Mouse (Mus musculus) megakaryocyte, embryonic 14.5 days (primary cell): ENCODE measurements around the gene Il11. TPM values are rescaled to one million over a fixed set of nuclear protein-coding genes. Genes with fewer than 3 reads are reported as not detected.
A peak's percentile ranks its signal among the peaks of the same experiment; 100 is the strongest.
"Not testable (repeated sequence)": the region's sequence is repeated elsewhere in the genome, so short reads cannot be mapped to it uniquely, and the experiment has no call there.

Experiments
- H3K27me3 ChIP-seq: replicated peaks from 2 replicates; pipeline ENCODE3; 2012; ENCODE audit warnings: inconsistent platforms
- H3K36me3 ChIP-seq: replicated peaks from 2 replicates; pipeline ENCODE3; 2012; ENCODE audit warnings: low read length, inconsistent platforms, mixed read lengths
- H3K4me1 ChIP-seq: 2 replicates; pipeline ENCODE4 v1.6.1; 2012; ENCODE audit warnings: inconsistent platforms
- H3K4me3 ChIP-seq: replicated peaks from 2 replicates; pipeline ENCODE3; 2012; ENCODE audit warnings: moderate library complexity, mild to moderate bottlenecking, inconsistent platforms
- H3K9me3 ChIP-seq: 2 replicates; pipeline ENCODE4 v1.6.1; 2012; ENCODE audit warnings: inconsistent platforms
- FLI1 ChIP-seq: IDR thresholded peaks from 2 replicates; pipeline ENCODE4 v1.6.1; 2012; ENCODE audit warnings: low read length, inconsistent platforms, mixed read lengths
- GATA1 ChIP-seq: IDR thresholded peaks from 3 replicates; pipeline ENCODE4 v1.6.1; 2012; ENCODE audit warnings: mixed read lengths, low read length, inconsistent platforms, borderline replicate concordance
- polyA plus RNA-seq: library from polyadenylated mRNA; stranded (reverse); fragments of >175 nt; gene quantifications from 2 replicates; pipeline ENCODE4 v1.2.3, GENCODE M21; 2012; ENCODE audit warnings: low replicate concordance; ENCODE audit not compliant: insufficient read depth

The Il11 gene
- 0.26 and 1.9 TPM in 2 replicates for polyA plus RNA-seq

DNA sequence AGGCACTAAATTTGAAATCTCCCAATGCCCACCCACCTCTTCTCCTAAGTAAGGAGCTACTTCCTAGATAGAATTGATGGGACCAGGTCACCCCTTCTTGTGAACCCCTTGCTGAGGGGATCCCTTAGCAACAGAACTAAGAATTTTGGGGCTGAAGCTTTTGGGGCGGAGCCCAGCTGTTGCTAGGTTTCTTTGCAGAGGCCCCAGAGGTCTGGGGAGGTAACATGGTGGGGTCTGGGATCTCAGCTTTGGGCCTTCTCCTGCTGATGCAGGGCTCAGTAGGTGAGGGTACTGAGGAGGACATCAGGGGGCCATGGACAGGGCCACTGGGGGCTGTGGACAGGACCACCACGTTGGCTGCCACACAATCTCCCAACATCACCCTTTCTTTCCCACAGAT lies at the start of gene Il11, which contains the start of gene Tmem190:
Gene Il11, minus strand, starts transcription at position 101 of the 400 bp plus-strand sequence.
Gene Tmem190, plus strand, starts transcription at position 179 of the 400 bp plus-strand sequence.
- H3K4me1 ChIP-seq = peaks cover 98% of the 10 kb centered on the region
- H3K36me3 ChIP-seq = peaks cover 3% of the 10 kb centered on the region
- no peaks in the 10 kb centered on the region for H3K9me3 ChIP-seq
- peak within 1 kb of the TSS; percentile 79 for H3K4me3 ChIP-seq
- H3K27me3 ChIP-seq = peaks cover 7% of the 10 kb centered on the region
- no peak for TF ChIP-seq GATA1
- no peak for TF ChIP-seq FLI1

DNA sequence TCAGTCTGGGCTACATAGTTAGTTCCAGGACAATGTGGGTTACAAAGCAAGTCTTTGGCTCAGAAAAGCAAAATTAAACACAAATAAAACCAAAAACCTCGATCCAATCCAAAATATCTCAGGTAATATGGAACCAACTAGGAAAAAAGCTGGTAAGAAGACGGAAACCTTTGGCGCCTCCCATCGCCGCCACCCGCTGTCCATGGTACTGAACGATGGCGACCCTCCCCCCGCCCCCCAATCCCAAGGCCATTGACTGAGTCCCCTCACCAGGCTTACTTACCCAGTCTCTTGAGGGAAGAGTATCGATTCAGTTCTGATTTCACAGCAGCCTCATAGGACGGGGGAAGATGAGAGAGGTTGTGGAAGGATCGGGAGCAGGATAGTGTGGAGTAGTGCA lies 47.8 kb upstream of the Il11 start:
- Histone ChIP-seq H3K4me1 (peaks cover 10% of the 10 kb centered on the region), H3K9me3 (peaks cover 4% of the 10 kb centered on the region; the same call in 1 of the 2 replicates), H3K4me3 (no peak overlapping the region), H3K36me3 (no peaks in the 10 kb centered on the region), H3K27me3 (peaks cover 79% of the 10 kb centered on the region)
- TF ChIP-seq GATA1 (no peak), FLI1 (no peak)

DNA sequence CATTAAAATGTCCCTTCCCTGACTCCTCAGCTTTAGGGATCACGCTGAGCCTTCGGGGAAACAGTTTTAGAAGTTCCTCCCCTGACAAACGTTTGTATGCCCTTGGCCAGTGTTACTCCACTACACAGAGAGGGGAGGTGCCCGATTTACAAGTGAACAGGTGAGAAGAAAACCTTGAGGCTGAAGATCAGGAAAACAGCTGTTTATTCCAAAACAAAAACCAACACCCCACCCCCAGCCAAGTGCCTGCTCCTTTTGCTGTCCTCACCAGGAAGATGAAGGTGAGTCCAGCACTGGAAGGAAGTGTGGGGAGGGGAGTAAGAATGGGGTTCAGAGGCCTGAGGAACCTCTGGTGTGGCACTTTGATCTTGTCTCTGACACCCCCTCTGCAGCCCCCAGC lies 42.7 kb upstream of the Il11 start:
- Histone ChIP-seq H3K4me1 (peaks cover 16% of the 10 kb centered on the region), H3K27me3 (peaks cover 60% of the 10 kb centered on the region), H3K36me3 (no peaks in the 10 kb centered on the region), H3K4me3 (no peak overlapping the region), H3K9me3 (no peaks in the 10 kb centered on the region)
- no peak for TF ChIP-seq GATA1

DNA sequence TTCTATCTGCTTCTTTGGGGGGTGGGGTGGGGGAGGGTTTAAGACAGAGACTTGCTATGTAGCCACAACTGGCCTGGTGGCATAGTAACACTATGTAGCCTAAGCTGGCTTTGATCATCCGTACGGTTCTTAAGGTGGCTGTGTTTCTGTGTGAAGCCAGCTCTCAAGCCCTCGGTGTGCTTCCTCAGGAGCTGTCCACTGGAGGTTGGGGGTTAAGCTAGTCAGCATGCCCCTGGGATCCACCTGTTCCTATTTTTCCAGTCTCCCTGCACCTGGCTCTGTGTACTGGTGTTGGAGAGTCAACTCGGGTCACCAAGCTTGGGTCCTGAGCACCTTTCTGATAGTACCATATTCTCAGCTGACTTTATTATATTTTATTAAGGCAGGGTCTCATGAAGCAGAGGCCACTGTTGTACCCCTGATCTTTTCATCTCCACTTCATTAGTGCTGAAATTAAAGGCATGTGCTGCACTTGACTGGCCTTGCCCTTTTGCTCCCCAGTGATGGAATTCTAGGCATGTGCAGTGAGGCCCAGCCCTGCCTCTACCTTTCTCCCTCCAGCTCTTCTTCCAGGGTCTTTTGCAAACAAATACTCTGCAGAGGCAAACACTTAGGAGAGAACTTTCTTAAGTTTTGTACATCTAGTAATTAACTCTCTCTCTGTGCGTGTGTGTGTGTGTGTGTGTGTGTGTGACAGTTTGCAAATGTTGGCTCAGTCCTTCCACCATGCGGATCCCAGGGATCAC lies 39.7 kb upstream of the Il11 start:
- Histone ChIP-seq H3K27me3 (peaks cover 37% of the 10 kb centered on the region), H3K9me3 (no peaks in the 10 kb centered on the region), H3K4me1 (peaks cover 23% of the 10 kb centered on the region), H3K36me3 (no peaks in the 10 kb centered on the region), H3K4me3 (no peak overlapping the region)
- TF ChIP-seq GATA1 = no peak
- no peak for TF ChIP-seq FLI1

DNA sequence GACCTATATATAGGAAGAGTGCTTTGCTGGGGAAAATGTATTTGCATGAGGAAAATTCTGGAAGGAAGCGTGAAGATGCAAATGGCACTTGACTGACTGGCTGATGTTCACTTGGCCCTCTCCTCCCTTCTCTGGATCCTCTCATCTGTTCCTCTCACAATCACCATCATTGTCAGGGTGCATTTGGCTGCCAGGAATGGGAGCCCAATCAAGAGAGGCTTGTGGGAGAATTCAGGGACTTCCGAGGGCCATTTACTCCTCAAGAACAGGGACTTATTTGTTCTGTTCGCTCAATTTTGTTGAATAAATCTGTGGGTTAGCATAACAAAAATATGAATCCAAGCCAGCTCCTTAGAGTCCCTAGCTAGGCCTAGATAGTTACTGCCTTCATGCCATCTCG lies 39.0 kb upstream of the Il11 start:
- H3K4me3 ChIP-seq = no peak overlapping the region
- peaks cover 32% of the 10 kb centered on the region for H3K27me3 ChIP-seq
- peaks cover 22% of the 10 kb centered on the region for H3K4me1 ChIP-seq
- TF ChIP-seq FLI1 = no peak
- no peak for TF ChIP-seq GATA1
- H3K36me3 ChIP-seq = no peaks in the 10 kb centered on the region
- H3K9me3 ChIP-seq = no peaks in the 10 kb centered on the region

DNA sequence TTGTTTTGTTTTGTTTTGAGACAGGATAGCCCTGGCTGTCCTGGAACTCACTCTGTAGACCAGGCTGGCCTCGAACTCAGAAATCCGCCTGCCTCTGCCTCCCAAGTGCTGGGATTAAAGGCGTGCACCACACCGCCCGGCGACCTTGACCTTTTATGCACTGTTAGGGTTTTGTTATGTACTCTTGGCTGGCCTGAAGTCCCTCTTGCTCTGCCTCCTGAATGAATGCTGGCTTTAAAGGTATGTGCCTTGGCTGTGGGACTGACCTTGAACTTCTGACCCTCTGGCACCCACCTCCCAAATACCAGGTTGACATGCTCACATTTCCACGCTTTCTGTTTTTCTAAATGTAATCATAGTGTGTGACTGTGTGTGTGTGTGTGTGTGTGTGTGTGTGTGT lies 38.3 kb upstream of the Il11 start:
- not testable (repeated sequence) for H3K36me3 ChIP-seq, H3K4me3 ChIP-seq, H3K9me3 ChIP-seq
- Histone ChIP-seq H3K27me3 (peaks cover 27% of the 10 kb centered on the region), H3K4me1 (peaks cover 19% of the 10 kb centered on the region)

DNA sequence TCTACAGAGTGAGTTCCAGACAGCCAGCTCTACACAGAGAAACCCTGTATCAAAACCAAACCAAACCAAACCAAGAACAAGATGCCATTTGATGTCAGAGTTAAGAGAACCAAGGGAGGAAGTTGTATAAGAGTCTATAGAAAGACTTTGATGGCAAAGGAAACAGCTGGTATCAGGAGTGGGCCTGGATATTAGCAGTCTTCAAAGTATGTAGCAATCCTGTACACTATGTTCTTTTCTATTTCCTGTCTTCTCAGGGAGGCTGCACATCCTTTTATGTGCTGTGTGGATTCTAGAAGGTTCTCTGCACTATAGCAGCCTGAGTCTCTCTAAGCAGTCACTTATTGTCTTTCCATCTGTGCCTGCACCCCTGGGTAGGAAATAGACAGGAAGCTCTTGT lies 33.9 kb upstream of the Il11 start:
- H3K4me3 ChIP-seq = no peak overlapping the region

DNA sequence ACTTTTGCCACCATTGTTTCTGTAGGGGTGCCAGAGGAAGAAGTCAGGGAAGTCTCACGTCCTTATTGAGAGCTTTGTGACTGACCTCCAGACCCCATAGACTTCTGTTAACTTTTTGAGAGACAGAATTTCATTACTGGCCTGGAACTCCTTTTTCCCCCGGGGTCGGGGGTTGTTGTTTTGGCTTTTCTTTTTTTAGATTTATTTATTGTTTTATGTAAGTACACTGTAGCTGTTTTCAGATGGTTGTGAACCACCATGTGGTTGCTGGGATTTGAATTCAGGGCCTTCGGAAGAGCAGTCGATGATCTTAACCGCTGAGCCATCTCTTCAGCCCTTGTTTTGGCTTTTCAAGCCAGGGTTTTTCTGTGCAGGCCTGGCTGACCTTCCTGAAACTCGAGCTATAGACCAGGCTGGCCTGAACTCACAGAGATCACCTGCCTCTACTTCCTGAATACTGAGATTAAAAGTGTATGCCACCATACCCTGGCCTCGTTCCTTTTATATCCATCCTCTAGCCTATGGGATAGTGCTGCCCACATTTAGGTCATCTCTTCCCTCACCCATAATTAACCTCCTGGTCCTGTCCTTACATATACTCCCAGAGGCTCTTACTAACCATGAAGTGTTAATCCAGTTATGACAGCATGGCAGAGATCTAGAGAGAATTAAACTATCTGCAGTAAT lies 30.6 kb upstream of the Il11 start:
- TF ChIP-seq GATA1 (no peak), FLI1 (no peak)
- H3K36me3 ChIP-seq = peaks cover 38% of the 10 kb centered on the region
- H3K4me3 ChIP-seq = peak overlapping the region; percentile 95
- H3K9me3 ChIP-seq = peaks cover 6% of the 10 kb centered on the region
- peaks cover 46% of the 10 kb centered on the region for H3K4me1 ChIP-seq
- H3K27me3 ChIP-seq = no peaks in the 10 kb centered on the region

More for the DNA sequence above, 33.9 kb upstream of the Il11 start:
- peaks cover 6% of the 10 kb centered on the region for H3K9me3 ChIP-seq
- H3K36me3 ChIP-seq = peaks cover 15% of the 10 kb centered on the region
- TF ChIP-seq FLI1 (no peak), GATA1 (no peak)
- peaks cover 4% of the 10 kb centered on the region for H3K27me3 ChIP-seq
- peaks cover 18% of the 10 kb centered on the region for H3K4me1 ChIP-seq

DNA sequence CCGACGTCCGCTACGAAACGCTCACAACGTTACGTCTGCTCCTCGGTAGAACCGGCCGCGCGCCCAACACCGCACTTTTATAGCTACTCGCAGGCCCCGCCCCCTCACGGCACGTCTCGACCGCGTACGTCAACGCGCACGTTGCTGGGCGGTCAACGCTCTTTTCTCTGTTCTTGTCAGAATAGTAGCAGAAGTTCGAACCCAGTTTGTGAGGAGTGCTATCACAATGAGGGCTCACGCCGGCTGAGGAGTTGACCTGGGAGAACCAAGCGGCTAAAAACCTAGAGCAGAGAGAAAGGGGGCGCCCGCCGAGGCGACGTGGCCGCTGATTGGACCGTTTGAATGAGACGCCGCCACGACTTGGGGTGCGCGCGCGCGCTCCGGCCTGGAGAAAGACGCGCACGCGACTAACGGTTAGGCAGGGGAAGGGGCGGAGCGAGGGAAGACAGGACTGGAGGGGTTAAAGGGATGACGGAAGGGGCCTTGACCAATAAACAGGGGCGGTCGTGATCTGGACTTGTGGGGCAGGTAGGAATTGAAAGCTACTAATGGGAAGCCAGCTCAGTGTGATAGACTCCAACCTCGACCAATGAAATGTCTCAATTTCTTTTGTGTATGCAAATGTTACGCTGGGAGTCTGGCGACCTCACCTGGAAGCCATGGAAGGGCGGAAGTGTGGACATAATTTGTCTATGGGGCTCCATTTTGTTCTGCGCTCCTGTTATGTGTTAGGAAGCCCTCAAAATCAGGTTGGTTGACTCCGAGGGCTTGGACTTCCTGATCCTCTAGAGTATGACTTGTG lies 29.8 kb upstream of the Il11 start, which contains the start of gene Ube2s:
Gene Ube2s, minus strand, starts transcription at position 288 of the 802 bp plus-strand sequence.
- Histone ChIP-seq H3K36me3 (peaks cover 42% of the 10 kb centered on the region), H3K9me3 (peaks cover 6% of the 10 kb centered on the region), H3K27me3 (no peaks in the 10 kb centered on the region), H3K4me1 (peaks cover 44% of the 10 kb centered on the region), H3K4me3 (peak within 1 kb of the TSS; percentile 95)
- TF ChIP-seq GATA1 (no peak), FLI1 (no peak)
